Mouse (Mus musculus): ENCODE measurements around the gene Shc2.

DNA sequence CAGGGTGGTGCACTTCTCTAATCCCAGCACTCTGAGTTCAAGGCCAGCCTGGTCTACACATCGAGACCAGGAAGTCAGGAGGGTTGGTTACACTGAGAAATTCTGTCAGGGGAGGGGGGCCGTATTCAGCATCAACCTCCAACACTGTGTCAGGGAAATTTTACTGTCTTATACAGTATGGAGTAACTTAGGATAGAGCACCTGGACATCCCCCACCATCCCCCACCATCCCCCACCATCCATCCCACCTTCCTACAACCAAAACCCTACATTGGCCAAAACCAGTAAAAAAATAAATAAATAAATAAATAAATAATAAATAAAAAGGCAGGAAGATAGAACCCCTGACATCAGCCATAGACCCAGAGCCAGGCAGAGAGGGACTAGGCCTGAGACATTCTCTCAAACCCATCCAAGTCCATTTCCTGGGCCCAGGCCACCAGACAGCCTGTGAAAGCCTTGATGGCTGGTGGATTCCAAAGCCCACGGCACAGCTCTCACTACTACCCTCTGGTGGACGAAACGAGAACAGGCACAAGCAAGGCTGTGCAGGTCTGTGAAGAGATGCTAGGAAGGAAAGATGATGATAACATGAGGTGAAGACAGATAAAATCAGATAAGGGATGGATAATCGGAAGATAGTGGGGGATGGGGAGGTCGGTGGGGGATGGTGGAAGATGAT is 11.5 kb upstream of the Shc2 start:
- TF ChIP-seq CTCF (IDR thresholded peaks at IDR 0.05; ENCODE audit: insufficient read depth, low read length) (peak; percentile 95), POLR2A (IDR thresholded peaks at IDR 0.05; ENCODE audit: borderline replicate concordance, extremely low read depth, low read depth, low read length) (no peak)
